Mouse (Mus musculus) hindbrain, postnatal 0 days (tissue): ENCODE data around the gene Tut1. TPM values are rescaled to one million over a fixed set of nuclear protein-coding genes. Genes with fewer than 3 reads are reported as not detected.

Experiments
- ATAC-seq: fragments of 200-750 bp; cut with Nextera tagmentation; 2 replicates; pipeline ENCODE4 v1.8.0; 2017; ENCODE audit warnings: mild to moderate bottlenecking, moderate TSS enrichment, moderate library complexity
- DNase-seq: peaks from one replicate; pipeline ENCODE4 v3.0.0-alpha.2; 2015; ENCODE audit warnings: low spot score
- H3K27ac ChIP-seq: fragments of 300-500 bp; sonication (generic); 2 replicates; pipeline ENCODE4 v1.5.1; 2014; ENCODE audit warnings: mild to moderate bottlenecking
- H3K27me3 ChIP-seq: fragments of 300-500 bp; sonication (generic); 2 replicates; pipeline ENCODE4 v1.6.1; 2014; ENCODE audit warnings: low read length, mixed read lengths; ENCODE audit not compliant: insufficient read depth
- H3K36me3 ChIP-seq: fragments of 300-500 bp; sonication (generic); 2 replicates; pipeline ENCODE4 v1.6.1; 2014; ENCODE audit warnings: low read length, mixed read lengths; ENCODE audit not compliant: insufficient read depth
- H3K4me1 ChIP-seq: fragments of 300-500 bp; sonication (generic); 2 replicates; pipeline ENCODE4 v1.6.1; 2014; ENCODE audit warnings: antibody characterized with exemption, low read length, mixed read lengths; ENCODE audit not compliant: insufficient read depth
- H3K4me2 ChIP-seq: fragments of 300-500 bp; sonication (generic); 2 replicates; pipeline ENCODE4 v1.6.1; 2014; ENCODE audit warnings: low read depth, mild to moderate bottlenecking, low read length, moderate library complexity, mixed read lengths
- H3K4me3 ChIP-seq: fragments of 300-500 bp; sonication (generic); 2 replicates; pipeline ENCODE4 v1.5.1; 2014; ENCODE audit warnings: low read length
- H3K9ac ChIP-seq: fragments of 300-500 bp; sonication (generic); replicated peaks from 2 replicates; pipeline ENCODE4 v1.6.1; 2014; ENCODE audit warnings: mild to moderate bottlenecking, low read length, moderate library complexity, mixed read lengths
- H3K9me3 ChIP-seq: fragments of 300-500 bp; sonication (generic); 2 replicates; pipeline ENCODE4 v1.6.1; 2016; ENCODE audit warnings: low read length, mixed read lengths
- CTCF ChIP-seq: IDR thresholded peaks from 2 replicates; pipeline ENCODE4 v1.5.1; 2016; ENCODE audit warnings: antibody characterized with exemption, control low read depth, low read depth
- WGBS: fragments of 180-500 bp; shearing (Covaris S2); extraction: QIAGEN DNeasy Blood & Tissue Kit; methylation state at CpG from one replicate; pipeline ENCODE4 v1.1.7; 2014; 5-methylcytosine and 5-hydroxymethylcytosine counted together
- polyA plus RNA-seq: library from polyadenylated mRNA; unstranded; fragments of >200 nt; fragmentation: Nextera tagmentation; extraction: Ambion mirVana; gene quantifications from 2 replicates; pipeline ENCODE4 v1.2.1, GENCODE M21; 2015
- total RNA-seq: library from RNA; depleted of rRNA; stranded (reverse); fragments of >200 nt; gene quantifications from 2 replicates; pipeline ENCODE4 v1.2.3, GENCODE M21; 2014

The Tut1 gene
- total and polyA plus RNA-seq, 2 experiments from 2014 or later, result 16.0 to 23.4 TPM

DNA sequence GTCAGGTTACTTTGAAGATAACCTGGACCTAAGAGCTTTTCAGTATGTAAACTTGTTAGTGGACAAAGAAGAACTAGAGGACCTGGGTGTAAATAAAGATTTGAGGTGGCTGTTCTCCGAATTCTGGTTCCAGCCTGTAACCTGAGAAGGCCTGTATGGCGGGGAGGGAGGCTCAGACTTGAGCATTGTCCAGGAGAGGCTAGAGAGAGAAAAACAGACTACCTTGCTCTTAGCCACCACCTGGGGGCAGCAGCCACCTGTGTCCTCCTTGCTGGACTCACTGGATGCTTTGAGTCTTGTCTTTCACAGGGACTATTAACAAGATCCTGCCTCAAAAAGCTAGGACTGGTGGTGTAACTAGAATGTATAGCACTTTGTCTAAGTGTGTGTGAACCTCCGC is 22.9 kb downstream of the Tut1 start:
- Histone ChIP-seq H3K9ac (no peak overlapping the region), H3K27me3 (no peaks in the 10 kb centered on the region), H3K36me3 (peaks cover 49% of the 10 kb centered on the region), H3K4me2 (no peak overlapping the region), H3K9me3 (no peaks in the 10 kb centered on the region), H3K4me3 (no peak overlapping the region), H3K27ac (no peak overlapping the region), H3K4me1 (no peaks in the 10 kb centered on the region)
- WGBS, result 55% methylated on average over 3 of the region's 3 CpGs
- DNase-seq (peak; percentile 74), ATAC-seq (peak; percentile 81)
- peak; percentile 85 for TF ChIP-seq CTCF

DNA sequence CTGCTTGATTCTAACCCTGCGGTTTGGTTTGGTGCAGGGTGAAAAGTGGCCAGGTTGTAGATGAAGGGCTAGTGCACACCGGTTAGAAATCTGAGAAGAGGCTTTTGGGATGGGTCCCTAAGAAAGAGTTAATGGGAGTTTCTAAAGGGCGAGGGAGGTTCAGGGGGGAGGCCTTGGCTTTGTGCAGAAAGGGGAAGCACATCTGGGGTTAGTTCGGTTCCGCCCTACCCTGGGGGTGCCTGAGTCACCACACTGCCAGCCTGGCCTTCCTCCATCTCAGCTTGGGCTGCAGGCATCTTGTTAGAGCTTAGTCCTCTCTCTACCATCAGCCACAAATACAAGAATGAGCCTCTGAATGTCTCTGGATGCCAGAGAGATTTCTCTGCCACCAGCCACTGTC is 27.1 kb downstream of the Tut1 start:
- Histone ChIP-seq H3K27ac (no peak overlapping the region), H3K9me3 (no peaks in the 10 kb centered on the region), H3K4me2 (no peak overlapping the region), H3K27me3 (no peaks in the 10 kb centered on the region), H3K36me3 (peaks cover 16% of the 10 kb centered on the region; the same call in 1 of the 2 replicates), H3K4me3 (no peak overlapping the region), H3K4me1 (peaks cover 7% of the 10 kb centered on the region; the same call in 1 of the 2 replicates), H3K9ac (no peak overlapping the region)
- DNase-seq, result no peak
- WGBS, result 55% methylated on average over 5 of the region's 5 CpGs
- no peak for ATAC-seq
- no peak for TF ChIP-seq CTCF

DNA sequence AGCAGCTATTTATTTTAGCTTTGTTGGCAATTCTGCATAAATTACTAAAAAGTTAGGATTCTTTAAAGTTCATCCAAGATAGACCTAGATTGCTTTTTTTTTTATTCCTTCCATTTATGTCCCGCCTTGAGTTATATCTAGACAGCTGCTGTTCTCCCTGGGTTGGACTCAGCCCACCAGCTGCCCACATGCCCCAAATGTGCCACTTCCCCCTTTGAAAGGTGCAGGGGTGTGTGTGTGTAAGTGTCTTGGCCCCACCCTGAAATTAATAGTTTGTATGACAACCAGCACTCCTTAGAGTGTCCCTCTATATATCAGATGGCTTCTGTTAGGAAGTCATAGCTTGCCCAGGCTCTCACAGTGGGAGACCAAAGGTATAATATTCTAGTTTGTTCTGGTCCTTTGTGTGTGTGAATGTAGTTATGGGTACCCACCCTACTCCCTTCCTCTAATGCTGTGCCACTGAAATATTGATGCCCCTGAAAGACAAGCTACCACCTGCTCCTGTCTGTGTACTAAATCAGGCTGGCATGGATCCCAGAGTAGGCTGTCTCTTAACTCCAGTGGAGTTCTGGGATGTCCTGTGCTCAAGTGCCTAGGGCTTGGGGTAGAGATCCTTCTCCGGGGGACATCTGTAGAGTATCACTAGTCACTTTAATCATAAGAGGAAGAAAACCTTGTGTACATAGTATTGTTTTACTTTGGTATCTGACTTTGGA is 28.0 kb downstream of the Tut1 start:
- H3K27ac ChIP-seq, result no peak overlapping the region
- H3K36me3 ChIP-seq, result peaks cover 16% of the 10 kb centered on the region; the same call in 1 of the 2 replicates
- no peaks in the 10 kb centered on the region for H3K9me3 ChIP-seq
- H3K4me2 ChIP-seq, result no peak overlapping the region
- H3K4me3 ChIP-seq, result no peak overlapping the region
- TF ChIP-seq CTCF, result no peak
- DNase-seq, result peak; percentile 60
- H3K4me1 ChIP-seq, result peaks cover 7% of the 10 kb centered on the region; the same call in 1 of the 2 replicates
- no peak overlapping the region for H3K9ac ChIP-seq
- no peak for ATAC-seq
- WGBS, result 72% methylated on average over 2 of the region's 2 CpGs
- no peaks in the 10 kb centered on the region for H3K27me3 ChIP-seq

DNA sequence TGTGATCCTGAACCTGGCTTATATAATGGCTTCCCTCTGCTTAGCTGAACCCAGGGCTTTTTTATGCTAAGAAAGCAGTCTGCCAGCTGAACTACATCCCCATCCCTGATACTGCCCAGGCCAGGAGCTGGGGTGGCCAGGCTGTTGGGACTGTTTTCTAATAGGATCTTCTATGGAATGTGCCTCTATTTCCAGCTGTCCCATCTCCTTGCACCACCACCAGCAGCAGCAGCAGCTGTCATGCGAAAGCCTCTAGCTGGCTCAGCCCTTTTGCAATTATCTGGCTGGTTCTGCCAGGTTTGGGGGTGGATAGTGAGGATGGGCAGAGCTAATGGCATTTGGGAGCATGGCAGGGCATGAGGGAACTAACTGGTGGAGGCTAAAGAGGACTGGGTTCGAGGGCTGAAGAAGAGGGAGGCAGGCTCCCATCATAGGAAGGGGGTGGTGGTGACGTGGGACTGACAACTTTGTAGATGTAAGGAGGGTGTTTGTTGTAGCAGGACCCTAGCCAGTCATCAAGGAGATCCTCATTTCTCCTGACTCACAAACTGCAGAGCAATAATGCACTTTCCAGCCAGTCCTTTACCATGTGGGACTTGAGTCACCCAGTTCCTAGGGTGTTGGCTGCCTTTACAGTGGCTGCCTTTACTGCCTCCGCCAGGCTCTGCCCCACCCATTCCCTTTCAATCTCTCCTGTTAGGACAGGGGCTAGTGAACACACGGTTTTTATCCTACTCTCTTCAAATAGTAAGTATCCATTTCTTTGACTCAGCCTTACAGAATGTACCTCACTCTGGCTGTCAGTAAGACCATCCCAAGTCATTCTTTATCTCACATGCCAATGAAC is 28.9 kb downstream of the Tut1 start:
- no peak overlapping the region for H3K9ac ChIP-seq
- peaks cover 16% of the 10 kb centered on the region; the same call in 1 of the 2 replicates for H3K36me3 ChIP-seq
- no peaks in the 10 kb centered on the region for H3K9me3 ChIP-seq
- WGBS, result 60% methylated on average over 5 of the region's 5 CpGs
- peaks cover 7% of the 10 kb centered on the region; the same call in 1 of the 2 replicates for H3K4me1 ChIP-seq
- TF ChIP-seq CTCF, result no peak
- no peaks in the 10 kb centered on the region for H3K27me3 ChIP-seq
- H3K4me3 ChIP-seq, result no peak overlapping the region
- ATAC-seq (no peak), DNase-seq (no peak)
- H3K27ac ChIP-seq, result no peak overlapping the region
- H3K4me2 ChIP-seq, result no peak overlapping the region

DNA sequence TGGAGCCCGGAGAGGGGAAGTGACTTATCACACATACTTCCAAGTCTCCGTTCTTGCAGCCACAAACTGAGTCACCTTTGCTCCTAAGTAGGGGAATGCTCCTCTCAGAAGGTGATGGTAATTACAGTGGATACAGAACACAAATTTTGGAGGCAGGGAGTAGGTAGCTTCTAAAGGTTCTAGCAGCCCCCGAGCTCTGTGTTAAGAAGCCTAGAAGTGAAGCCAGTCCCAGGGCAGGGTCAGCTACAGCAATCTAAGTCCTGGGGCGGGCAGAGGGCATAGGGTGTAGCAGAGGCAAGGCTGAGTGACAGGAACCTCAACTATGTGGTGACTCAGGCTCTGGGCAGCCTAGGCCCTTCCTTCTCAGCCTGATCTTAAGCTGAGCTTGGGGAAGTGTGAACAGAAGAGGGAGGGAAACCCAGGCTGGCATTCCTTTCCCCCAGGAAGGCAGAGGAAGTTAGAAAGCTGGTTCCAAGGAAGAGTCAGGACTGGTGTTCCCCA is 29.6 kb downstream of the Tut1 start:
- H3K4me3 ChIP-seq, result no peak overlapping the region
- peaks cover 7% of the 10 kb centered on the region; the same call in 1 of the 2 replicates for H3K4me1 ChIP-seq
- H3K4me2 ChIP-seq, result no peak overlapping the region
- peaks cover 13% of the 10 kb centered on the region; the same call in 1 of the 2 replicates for H3K36me3 ChIP-seq
- 50% methylated on average over 4 of the region's 4 CpGs for WGBS
- H3K9me3 ChIP-seq, result no peaks in the 10 kb centered on the region
- DNase-seq (no peak), ATAC-seq (no peak)
- H3K27ac ChIP-seq, result no peak overlapping the region
- H3K27me3 ChIP-seq, result peaks cover under 1% of the 10 kb centered on the region; the same call in 1 of the 2 replicates
- no peak overlapping the region for H3K9ac ChIP-seq
- no peak for TF ChIP-seq CTCF

DNA sequence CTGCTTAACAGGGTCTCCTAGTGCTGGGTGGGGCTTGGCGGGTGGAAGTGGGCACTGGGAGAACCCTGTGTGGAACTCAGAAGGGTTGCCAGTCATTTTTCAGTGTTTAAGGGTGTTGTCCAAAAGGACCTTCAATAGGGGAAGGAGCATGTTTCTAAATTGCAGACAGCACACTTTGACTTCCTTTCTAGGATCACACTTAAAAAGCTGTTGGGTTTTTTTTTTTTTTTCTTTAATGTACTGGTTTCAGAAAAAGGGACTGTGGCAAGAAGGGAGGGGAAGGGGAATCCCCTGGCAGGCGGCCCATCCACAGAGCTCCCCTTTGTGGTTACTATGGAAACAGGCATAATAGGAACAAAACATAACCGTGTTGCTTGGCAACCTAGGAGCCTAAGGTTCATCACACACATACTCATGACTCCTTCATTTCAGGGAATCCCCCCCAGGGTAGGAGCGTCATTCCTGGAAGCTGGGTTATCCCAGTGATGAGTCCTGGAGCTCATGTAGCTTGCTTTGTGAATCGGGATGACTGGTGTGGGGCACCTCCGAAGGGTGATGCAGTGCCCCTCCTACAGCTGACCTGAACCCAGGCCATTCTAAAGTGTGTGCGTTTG is 30.7 kb downstream of the Tut1 start:
- ATAC-seq (peak; percentile 82), DNase-seq (peak; percentile 86)
- H3K36me3 ChIP-seq, result peaks cover 2% of the 10 kb centered on the region; the same call in 1 of the 2 replicates
- no peak overlapping the region for H3K4me3 ChIP-seq
- H3K27ac ChIP-seq, result no peak overlapping the region; the same call in 1 of the 2 replicates
- 0 out of 2 replicates have a peak overlapping the region, but pooled peaks have one; percentile 30 for H3K4me2 ChIP-seq
- no peaks in the 10 kb centered on the region for H3K9me3 ChIP-seq
- H3K27me3 ChIP-seq, result peaks cover 8% of the 10 kb centered on the region; the same call in 1 of the 2 replicates
- 6% methylated on average over 7 of the region's 7 CpGs for WGBS
- no peak for TF ChIP-seq CTCF
- H3K4me1 ChIP-seq, result peaks cover 10% of the 10 kb centered on the region; the same call in 1 of the 2 replicates
- H3K9ac ChIP-seq, result 0 out of 2 replicates have a peak overlapping the region, but pooled peaks have one; percentile 17
